Mouse (Mus musculus) left cerebral cortex, adult 9 months (tissue): ENCODE results near the gene Kcng4.

Experiments used
- DNase-seq, 2 experiments: peaks; one replicate each; pipeline ENCODE4 v3.0.0; 2022; ENCODE audit warnings: low spot score in 2 of 2

The Kcng4 gene

DNA sequence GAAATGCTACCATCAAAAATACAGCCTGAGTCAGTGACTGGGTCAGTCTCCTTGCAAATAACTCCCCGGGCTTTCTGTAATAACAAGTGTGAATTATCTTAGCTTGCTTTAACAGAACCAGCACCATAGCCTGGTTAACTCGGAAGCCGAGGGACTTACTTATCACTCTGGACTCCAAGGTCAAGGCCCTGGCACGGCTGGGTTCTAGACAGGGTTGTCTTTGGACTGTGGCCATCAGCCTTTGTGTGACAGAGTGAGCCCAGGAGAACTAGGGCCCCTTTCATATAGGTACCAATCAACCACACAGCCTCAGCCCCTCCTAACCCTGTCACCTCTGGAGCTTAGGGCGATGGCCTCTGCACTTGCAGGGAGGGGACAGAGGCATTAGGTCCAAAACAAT lies 5.6 kb upstream of the Kcng4 start:
- DNase-seq = no peak

DNA sequence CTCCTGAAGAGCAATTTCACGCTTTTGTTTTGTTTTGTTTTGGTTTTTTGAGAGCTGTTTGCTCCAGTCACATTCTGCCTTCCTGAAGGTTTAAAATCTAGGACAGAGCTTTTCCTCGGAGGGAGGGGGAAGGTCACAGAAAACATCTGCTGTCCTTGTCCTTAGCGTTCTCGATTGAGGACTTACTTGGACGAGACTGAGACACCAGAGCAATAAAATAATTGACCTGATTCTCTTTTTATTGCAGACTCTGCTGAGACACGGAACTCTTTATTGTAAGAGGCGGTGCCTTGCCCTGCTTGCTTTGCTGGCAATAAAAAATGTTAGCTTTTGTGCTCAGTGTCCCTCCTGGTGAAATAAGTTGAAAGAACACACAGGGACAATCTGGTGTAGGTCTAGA lies 4.3 kb upstream of the Kcng4 start:
- DNase-seq = no peak

DNA sequence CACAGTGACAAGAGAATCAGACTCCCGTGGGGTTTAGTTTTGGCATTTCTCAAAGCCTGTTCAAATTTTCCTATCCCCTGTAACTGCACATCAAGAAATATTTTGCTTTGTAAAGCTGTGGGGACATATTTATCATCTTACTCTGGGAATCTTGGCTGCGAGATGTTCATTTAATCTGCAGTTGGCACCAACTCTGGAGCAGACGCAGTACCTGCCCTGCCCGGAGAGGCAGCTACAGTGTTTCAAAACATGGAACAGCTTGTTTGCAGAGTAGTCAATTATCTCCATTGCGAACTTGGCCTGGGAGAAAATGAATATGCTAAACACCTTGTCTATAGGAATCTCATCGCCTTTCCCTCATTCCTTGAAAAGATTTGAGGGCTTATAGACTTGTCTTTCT lies 2.8 kb upstream of the Kcng4 start:
- no peak for DNase-seq

DNA sequence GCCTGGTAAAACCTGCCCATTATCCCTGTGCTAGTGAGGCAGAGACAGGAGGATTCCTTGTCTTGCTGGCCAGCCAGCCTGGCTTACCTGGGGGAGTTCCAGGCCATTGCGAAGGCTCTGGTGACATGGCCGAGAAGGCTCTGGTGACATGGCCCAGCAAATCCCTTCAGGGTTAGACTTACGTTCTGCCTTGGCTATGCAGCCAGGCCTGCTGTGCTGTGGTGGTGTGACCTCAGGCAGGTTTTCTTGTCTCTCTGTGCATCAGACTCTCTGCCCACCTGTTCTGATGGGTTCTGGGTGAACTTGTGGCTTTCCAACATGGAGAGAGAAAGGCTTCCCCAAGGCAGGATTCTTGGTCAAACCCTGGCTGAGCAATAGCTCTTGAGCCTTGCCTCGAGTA lies 1.9 kb upstream of the Kcng4 start:
- DNase-seq = no peak

DNA sequence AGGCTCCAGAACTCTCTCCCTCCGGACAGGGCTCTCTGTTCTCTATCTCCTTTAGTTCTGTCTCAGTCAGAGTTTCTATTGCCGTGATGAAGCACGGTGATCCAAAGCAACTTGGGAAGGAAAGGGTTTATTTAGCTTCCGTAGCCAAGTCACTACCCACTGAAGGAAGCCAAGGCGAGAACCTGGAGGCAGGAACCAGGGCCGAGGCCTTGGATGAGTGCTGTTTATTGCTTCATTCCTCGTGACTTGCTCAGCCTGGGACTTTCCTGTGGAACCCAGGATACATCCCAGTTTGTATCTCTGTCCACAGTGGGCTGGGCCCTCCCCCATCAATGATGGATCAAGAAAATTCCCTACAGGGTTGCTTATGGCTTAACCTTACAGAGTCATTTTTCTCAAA lies 1.3 kb upstream of the Kcng4 start:
- DNase-seq = no peak

DNA sequence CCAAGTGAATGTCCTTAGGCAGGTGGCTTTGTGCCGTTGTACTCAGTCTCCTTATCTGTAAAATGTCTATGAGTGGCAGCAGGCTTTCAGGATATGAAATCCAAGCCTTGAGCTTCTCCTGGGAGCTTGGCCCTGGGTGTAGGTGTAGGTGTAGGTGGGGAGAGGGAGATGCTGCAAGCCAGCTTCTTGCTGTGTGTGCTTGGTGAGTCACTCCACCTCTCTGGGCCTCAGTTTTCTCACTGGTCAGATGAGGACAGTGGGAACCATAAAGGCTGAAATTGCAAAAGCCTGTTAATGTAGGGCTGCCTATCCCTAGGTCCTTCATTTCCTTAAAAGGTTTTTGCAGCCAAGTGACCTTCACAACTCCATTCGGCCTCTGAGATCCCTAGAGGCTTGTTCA lies 478 bp upstream of the Kcng4 start:
- DNase-seq = no peak

DNA sequence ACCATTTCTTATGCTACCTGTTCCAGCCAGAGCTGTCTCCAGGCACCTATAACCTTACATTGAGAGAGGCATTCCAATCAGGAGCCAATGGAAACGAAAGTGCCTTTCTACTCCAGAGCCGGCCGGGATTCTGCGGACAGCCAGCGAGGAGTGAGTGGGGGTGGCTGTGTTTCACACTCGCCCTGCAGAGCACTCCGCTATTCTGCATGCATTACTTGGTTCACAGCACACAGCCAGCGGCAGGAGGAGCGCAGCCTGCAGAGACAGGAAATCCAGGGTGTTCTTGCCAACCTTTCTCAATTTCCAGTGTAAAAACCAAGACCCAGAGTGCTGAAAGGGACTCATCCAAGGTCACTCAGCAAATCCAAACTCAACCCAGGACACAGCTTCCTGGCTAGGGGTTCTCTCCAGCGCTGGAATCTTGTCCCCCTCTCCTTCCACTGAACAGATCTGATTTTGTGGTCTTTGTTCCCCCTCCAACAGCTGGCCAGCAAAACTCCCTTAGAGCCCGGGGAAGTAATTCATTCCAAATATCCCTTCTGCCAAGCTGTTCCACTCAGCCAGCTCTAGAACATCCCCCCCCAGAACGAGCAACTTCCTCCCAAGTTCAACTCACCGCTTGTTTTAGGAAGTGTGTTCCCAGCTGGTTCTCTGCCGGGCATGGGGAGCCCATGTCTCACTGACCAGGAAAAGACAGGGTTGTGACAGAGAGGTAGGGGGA lies 704 bp downstream of the Kcng4 start:
- DNase-seq = no peak

DNA sequence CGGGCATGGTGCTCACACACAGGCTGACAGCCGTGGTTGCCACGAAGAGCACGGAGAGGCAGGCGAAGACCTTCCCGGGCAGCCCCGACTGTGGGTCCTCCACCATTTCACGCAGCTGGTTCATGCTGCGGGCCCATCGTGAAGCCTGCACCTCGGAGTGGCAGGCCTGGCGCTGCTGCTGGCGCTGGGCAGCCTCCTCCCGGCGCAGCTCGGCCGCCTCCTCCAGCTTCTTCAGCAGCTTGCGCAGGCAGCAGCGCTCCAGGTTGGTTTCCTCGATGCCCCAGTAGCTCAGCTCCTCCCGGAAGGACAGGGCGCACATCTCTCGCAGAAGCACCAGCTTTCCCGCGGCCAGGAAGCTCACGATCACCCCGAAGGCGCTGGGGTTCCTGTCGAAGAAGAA lies 2.6 kb downstream of the Kcng4 start:
- DNase-seq = no peak

DNA sequence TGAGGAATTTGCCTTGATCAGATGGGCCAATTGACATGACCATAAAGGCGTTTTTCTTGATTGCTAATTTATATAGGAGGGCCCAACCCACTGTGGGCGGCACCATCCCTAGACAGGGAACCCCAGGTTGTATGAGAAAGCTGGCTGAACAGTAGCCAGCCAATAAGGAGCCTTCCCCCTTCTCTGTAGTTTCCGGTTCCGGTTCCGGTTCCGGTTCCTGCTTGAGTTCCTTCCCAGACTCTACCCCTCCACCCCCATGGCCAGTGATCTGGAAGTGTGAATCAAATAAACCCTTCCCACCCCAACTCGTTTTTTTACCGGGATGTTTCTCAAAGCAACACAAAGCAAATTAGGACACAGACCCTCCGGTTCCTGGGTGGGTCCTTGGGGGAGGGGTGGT lies 3.2 kb downstream of the Kcng4 start:
- no peak for DNase-seq

DNA sequence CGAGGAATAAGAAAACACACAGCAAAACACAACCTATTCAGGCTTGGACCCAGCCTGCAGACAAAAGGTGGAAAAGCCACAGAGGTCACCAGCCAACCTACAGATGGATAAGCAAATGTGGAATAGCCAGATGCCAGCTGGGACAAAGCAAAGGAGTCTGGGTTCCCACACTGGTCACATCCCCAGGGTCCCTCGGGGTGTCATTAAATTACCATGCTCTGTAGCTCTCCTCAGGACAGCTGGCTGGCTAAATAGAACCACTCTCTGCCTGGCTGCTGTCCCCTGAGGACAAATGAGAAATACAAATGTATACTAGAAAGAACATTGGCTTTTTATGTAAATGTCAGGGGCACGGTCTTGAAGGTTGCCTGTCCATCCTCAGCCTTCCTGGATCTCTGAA lies 4.6 kb downstream of the Kcng4 start:
- DNase-seq = no peak

DNA sequence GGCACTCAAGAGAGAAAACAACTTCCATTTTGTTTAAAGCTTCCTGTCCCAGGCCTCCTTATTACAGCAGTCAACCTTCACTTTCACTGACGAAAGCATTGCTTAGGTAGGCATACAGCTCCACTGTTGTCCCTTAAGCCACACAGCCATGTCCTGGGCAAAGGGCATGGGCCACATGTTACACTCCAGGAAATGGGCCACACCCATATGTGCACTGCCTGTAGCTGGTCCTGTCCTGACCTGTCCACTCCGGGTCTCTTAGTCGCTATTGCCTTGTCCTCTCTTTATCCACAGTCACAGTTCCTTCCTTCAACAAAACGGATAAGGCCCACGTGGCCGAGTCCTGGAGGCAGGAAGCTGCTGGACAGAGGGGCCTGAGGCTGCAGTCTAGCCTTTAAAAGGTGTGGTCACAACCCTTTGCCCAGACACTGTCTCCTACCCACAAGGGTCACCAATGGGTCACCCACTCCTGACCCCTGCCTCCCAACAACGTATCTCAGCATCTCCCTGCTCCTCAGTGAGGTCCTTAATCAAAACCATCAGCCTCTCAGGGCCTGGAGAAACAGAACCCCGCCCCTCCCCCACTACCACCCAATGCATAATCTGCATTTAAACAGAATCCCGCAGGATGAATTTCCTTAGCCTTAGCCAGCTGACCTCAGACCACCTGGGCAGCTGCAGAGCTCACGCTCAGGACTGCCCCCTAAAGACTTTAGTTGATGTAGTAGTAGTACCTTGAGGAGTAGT lies 7.7 kb downstream of the Kcng4 start:
- DNase-seq = no peak

DNA sequence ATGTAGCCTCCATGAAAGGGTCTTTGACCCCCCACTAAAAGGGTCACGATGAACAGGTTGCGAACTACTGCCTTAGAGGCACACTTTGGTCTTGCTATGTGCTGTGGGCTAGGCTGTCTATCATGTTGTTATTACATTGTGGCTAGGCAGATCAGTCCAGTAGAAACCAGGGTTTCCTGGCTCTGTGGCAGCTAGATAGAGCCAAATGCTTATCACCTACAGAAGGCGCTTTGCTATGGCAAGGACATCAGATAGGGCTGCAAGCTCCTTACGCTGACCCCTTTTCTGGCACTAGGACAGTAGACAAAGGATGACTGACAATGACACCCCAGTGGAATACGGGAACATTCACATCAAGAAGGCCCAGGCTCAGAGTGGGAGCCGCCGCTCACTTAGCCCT lies 8.3 kb downstream of the Kcng4 start:
- no peak for DNase-seq

DNA sequence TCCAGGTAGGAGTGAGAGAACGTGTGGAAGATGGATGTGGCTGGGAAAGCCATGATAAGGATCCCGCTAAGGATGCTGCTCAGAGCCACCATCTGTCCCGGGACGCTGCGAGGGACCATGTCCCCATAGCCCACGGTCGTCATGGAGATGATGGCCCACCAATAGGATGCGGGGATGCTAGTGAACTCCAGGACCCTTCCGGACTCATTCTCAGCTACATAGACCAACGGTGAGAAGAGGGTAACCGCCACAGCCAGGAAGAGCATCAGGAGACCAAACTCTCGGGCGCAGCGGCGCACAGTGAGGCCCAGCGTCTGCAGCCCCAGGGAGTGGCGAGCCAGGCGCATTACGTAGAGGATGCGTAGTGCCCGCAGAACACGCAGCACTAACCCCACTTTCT lies 9.7 kb downstream of the Kcng4 start:
- DNase-seq = no peak

DNA sequence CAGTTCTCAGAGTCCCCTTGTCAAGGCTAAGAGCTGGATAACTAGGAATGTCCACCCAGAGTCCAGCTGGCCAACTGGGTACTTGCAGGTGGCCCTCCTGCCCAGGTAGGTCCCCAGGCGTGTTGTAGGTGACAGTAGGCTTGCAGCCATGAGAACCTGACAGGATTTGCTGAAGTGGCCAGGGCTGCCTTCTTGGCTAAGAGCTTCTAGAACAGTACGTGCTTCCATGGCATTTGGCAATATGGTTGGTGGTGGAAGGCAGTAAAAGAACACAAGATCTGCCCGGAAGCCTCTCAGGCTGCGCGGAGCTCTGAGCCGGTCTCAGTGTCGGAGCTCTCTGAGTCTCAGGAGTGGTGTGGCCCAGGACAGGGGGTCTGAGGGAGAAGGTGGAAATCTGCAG lies 10.6 kb downstream of the Kcng4 start:
- no peak for DNase-seq

DNA sequence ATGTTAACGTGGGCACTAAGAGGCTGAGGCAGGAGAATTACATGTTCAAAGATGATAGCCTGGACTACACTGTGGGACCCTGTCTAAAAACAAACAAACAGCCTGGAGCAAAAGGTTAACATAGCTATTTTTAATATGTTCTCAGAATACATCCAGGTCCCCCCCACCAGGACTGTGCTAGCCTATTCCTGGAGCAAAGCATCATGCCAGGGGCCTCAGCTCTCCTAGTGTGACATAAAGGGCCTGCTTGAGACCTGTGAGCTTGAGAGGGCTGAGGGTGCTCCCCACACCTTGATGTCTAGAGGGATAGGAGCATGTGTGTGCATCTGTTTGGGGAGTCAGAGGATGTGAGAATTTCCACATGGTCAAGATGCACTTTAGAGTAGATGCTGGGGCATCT lies 11.7 kb downstream of the Kcng4 start:
- DNase-seq = no peak

DNA sequence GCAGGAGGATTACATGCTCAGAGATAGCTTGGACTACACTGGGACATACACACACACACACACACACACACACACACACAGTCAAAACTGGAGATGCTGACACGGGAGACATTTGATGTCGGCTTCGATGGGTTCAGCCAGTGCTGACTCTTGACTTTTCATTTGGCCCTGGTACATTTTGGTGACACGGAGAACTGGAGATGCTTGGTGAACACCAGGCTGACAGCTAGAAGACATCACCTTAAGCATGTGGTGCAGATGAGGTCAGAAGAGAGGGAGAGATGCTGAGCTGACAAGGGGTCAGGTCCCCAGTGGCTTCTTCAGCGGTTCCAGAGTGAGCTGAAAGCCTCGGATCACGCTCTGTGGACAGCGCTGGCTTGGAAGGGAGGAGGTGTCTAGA lies 12.4 kb downstream of the Kcng4 start:
- DNase-seq = no peak

DNA sequence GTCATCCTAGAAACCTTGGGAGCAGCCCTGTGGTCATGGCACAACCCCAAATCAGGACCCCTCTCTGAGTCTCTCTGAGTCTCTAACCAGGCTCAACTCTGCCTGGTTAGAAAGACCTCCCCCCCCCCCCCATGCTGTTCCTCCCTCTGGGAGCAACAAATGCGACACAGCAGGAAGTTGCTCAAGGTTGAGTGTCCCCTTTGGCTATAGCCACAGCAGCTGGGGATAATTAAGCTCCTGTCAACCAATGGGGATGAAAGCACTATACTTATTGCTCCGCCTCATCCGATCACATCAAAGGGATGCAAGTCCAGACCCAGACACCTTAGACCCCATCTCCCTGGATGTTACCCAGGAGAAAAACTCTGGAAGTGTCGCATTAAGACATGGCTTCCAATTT lies 12.9 kb downstream of the Kcng4 start:
- no peak for DNase-seq

DNA sequence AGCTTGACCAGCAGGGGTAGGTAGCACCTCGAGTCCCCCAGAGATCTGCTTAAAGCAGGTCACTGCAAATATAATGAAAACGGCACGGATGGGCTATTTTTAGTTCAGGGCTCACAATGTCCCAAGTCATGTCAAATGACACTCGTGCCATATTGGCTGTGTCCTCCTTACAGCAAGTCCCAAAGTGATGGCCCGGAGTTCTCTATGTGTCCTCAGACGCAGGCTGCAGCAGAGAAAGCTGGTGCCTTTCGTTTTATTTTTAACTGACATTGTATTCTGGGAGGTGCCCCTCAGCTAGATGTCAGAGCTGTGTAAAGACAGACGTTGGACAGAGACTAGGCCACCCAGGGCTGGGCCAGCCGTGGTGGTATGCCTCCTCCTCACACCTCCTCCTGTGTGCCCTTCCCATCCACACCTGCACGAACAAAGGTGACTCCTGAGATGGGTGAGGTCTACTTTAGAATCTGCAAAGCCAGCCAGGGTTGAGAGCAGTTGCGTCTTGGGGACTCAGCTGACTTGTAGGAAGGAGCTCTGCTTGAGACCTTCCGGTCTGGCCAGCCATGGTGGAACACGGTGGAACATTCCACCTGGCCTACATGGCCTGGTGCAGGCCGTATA lies 14.5 kb downstream of the Kcng4 start:
- no peak for DNase-seq

DNA sequence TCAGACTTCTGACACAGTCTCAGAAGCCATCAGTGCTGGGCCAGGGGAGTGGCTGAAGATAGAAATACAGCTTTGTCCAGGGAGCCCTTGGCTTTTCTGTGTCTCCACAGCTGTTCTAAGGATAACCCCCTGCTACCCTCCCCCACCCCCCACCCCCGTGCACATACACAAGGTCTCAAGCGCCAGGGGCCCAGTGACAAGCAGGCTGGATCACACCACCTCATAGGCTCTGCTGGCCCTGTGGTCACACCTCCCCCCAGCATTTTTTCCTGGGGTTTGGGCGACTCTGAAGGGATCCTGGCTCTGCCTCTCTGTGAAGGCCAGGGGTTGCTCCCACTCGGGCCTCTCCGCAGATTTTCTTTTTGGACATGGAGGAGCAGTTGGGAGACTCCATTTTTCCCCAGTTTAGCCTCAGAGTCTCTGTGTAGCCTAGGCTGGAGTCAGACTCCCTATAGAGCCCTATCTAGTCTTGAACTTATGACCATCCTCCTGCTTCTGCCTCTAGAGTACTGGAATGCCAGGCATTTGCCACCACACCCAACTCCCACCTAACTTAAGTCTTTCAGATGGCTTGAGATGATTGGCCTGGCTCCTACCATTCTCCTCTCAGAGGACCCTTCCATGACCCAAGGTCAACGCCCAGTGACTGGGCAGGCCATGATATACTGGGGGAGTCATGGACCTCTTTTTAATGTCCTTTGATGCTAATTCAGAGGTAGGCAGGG lies 15.2 kb downstream of the Kcng4 start:
- DNase-seq = no peak

DNA sequence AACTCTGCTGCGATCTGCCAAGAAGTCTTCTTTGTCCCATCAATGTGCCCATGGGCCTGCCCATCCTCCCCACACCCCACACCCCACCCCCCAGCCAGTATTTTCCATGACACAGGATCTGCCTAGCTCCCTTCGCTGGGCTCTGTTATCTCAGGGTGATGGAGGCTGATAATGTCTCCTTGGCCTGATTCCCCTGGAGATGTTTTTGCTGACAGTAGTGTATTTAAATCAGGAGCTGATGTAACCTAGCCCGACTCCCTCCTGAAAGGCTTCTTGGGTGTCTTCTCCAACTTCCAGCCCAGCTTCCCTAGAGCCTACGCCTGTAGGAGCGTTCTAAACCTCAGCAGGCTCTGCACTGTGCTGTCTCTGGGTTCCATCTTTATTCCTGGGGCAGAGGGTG lies 16.6 kb downstream of the Kcng4 start:
- DNase-seq = no peak

DNA sequence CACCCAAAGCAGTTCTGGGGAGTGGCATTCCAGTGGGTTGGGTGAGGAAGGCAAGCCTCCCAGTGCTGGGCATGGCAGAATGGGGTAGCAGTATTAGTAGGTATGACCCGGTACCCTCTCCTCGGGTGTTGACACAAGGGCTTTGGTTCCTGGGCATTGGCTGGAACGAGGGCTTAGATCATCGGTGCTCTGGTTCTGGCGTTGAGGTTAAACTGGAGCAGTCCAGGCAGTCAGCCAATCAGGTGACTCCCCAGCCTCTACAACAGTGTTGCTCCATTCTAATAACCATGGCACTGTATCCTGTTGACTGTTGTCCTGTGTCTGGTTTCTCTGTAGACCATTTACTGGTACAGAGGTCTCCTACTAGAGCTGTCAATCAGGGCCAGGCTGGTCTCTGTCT lies 17.9 kb downstream of the Kcng4 start:
- no peak for DNase-seq

DNA sequence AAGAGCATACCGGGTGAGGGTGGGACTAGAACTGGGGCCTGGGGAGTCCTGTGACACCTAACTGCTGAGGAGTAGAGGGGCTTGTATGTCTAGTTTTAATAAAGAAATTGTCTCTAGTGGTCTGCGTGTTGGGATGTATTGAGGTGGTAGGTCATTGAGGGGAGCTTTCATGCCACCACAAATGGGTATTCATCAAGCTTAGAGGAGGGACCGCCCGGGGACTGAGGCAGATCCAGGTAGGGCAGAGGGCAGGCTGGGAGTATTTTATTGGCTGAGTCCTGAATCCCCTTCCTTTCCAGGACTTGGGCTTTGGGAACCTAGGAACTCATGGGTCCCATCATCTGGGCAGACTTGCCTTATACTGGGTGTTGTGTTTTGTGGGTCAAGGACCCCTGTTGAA lies 18.7 kb downstream of the Kcng4 start:
- no peak for DNase-seq

DNA sequence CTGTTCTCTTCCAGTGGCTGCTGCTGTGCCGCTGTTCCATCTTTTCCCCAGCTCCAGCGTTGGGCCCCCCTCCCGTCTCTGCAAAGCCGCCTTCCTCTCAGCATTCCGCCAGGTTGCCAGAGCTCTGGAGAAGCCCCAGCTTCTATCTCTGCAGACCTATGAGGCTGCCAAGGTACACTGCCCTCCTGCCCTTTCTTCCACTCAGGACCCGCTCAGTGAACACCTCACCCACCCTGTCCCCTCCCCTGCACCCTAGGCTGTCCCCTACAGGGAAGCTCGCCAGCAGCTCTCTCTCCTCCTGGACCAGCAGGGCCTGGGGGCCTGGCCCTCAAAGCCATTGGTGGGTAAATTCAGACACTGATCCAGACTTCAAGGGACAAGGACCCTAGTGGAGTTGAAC lies 19.1 kb downstream of the Kcng4 start:
- no peak for DNase-seq
